Mouse (Mus musculus) left cerebral cortex, adult 2 months (tissue): Measurements from ENCODE around the gene Olfr1084. TPM values are rescaled to one million over a fixed set of nuclear protein-coding genes. Genes with fewer than 3 reads are reported as not detected.
"Not testable (repeated sequence)": the region's sequence is repeated elsewhere in the genome, so short reads cannot be mapped to it uniquely, and the experiment has no call there.

Experiments
- DNase-seq, 2 experiments: peaks; one replicate each; pipeline ENCODE4 v3.0.0; 2021 to 2022; ENCODE audit warnings: low spot score in 2 of 2, mixed read lengths in 1 of 2; ENCODE audit errors: extremely low spot score in 1 of 2
- H3K27ac ChIP-seq: fragments of 200-600 bp; 2 replicates; pipeline ENCODE4 v1.8.1; 2022
- H3K4me3 ChIP-seq: fragments of 200-600 bp; 2 replicates; pipeline ENCODE4 v1.8.1; 2022
- CTCF ChIP-seq: fragments of 200-600 bp; IDR thresholded peaks from 2 replicates; pipeline ENCODE4 v1.8.1; 2022; ENCODE audit warnings: antibody characterized with exemption, mild to moderate bottlenecking, moderate library complexity
- intact Hi-C: fragments of 180-260 bp; cut with DNase I; formaldehyde crosslinking; loops from one replicate; pipeline ENCODE4 v1.15.1; 2025
- long read RNA-seq, 2 experiments: library from polyadenylated mRNA; stranded (forward); transcript quantifications; one replicate each; pipeline ENCODE4 v2.0.0; 2021; ENCODE audit warnings: borderline mapping rate in 2 of 2
- total RNA-seq, 2 experiments: library from RNA; stranded (reverse); gene quantifications; 2 replicates each; pipeline ENCODE4 v1.2.3; 2021

The Olfr1084 gene
- total RNA-seq, result not detected
- long read RNA-seq, experiment 1, result 0 reads
- long read RNA-seq, experiment 2, result 0 reads

- H3K27ac ChIP-seq, H3K4me3 ChIP-seq, DNase-seq, intact Hi-C loops: not testable (repeated sequence)
Observed at GRCm38 (mm10) chr2:86639625-86640024, at the start of gene Olfr1084. Olfr1084 (minus strand) TSS chr2:86639725.

- no peak for TF ChIP-seq CTCF
- intact Hi-C loops, result no loop called here
- Histone ChIP-seq H3K27ac (no peak within 1 kb of the TSS), H3K4me3 (no peak within 1 kb of the TSS)
- no peak for DNase-seq
Observed at GRCm38 (mm10) chr2:86679992-86680391, 40.5 kb upstream of the Olfr1084 start, which contains the start of gene Olfr1086. Olfr1086 (minus strand) TSS chr2:86680092.

- Histone ChIP-seq H3K4me3 (no peak within 1 kb of the TSS), H3K27ac (no peak within 1 kb of the TSS)
- DNase-seq, result no peak
- no peak for TF ChIP-seq CTCF
- intact Hi-C loops, result no loop called here
Observed at GRCm38 (mm10) chr2:86661919-86662318, 22.4 kb upstream of the Olfr1084 start, which contains the start of gene Olfr1085. Olfr1085 (minus strand) TSS chr2:86662019.

- H3K4me3 ChIP-seq, H3K27ac ChIP-seq, intact Hi-C loops, DNase-seq: not testable (repeated sequence)
Observed at GRCm38 (mm10) chr2:86598866-86599265, 40.7 kb downstream of the Olfr1084 start, which contains the start of gene Olfr1082. Olfr1082 (minus strand) TSS chr2:86598966.

Other genes with a start within 250 kb of the Olfr1084 start
- gene Olfr1061, start 225.7 kb downstream of the Olfr1084 start, total RNA-seq, result not detected
- gene Olfr1062, start 213.0 kb downstream of the Olfr1084 start, total RNA-seq, result not detected
- not detected for gene Olfr1065, start 189.1 kb downstream of the Olfr1084 start, total RNA-seq
- not detected for gene Olfr1066, start 183.5 kb downstream of the Olfr1084 start, total RNA-seq
- not detected for gene Olfr228, start 152.3 kb downstream of the Olfr1084 start, total RNA-seq
- gene Olfr1076, start 131.3 kb downstream of the Olfr1084 start, total RNA-seq, result not detected
- gene Olfr1079, start 97.2 kb downstream of the Olfr1084 start, total RNA-seq, result not detected
- gene Olfr1080, start 81.5 kb downstream of the Olfr1084 start, total RNA-seq, result not detected
- gene Olfr1082, start 40.8 kb downstream of the Olfr1084 start, total RNA-seq, result not detected
- not detected for gene Olfr1085, start 22.3 kb upstream of the Olfr1084 start, total RNA-seq
- gene Olfr1086, start 40.4 kb upstream of the Olfr1084 start, total RNA-seq, result not detected
- gene Olfr1087, start 58.7 kb upstream of the Olfr1084 start, total RNA-seq, result not detected
- gene Olfr1089, start 94.0 kb upstream of the Olfr1084 start, total RNA-seq, result not detected
- gene Olfr1090, start 119.3 kb upstream of the Olfr1084 start, total RNA-seq, result not detected
- gene Olfr1093, start 142.8 kb upstream of the Olfr1084 start, total RNA-seq, result not detected
- not detected for gene Olfr141, start 170.3 kb upstream of the Olfr1084 start, total RNA-seq
- not detected for gene Olfr1094, start 184.9 kb upstream of the Olfr1084 start, total RNA-seq
- not detected for gene Olfr1095, start 212.0 kb upstream of the Olfr1084 start, total RNA-seq
- gene Gm13723, start 235.1 kb upstream of the Olfr1084 start, total RNA-seq, result not detected